Mouse (Mus musculus) limb, embryonic 14.5 days (tissue): ENCODE data around the gene Nkx2-2. TPM values are rescaled to one million over a fixed set of nuclear protein-coding genes. Genes with fewer than 3 reads are reported as not detected.
A peak's percentile ranks its signal among the peaks of the same experiment; 100 is the strongest.

Source experiments
- ATAC-seq: fragments of 200-750 bp; cut with Nextera tagmentation; 2 replicates; pipeline ENCODE4 v1.8.0; 2017; ENCODE audit warnings: low read depth, moderate number of reproducible peaks, moderate TSS enrichment; ENCODE audit not compliant: low FRiP score
- DNase-seq: peaks from one replicate; pipeline ENCODE4 v3.0.0-alpha.2; 2015; ENCODE audit warnings: low spot score
- H3K27ac ChIP-seq: fragments of 300-500 bp; sonication (generic); replicated peaks from 2 replicates; pipeline ENCODE4 v1.5.1; 2014; ENCODE audit warnings: low read depth, mild to moderate bottlenecking, low read length, moderate library complexity, mixed read lengths
- H3K27me3 ChIP-seq: fragments of 300-500 bp; sonication (generic); 2 replicates; pipeline ENCODE4 v1.6.1; 2014; ENCODE audit warnings: low read length, mixed read lengths; ENCODE audit not compliant: control insufficient read depth, insufficient read depth
- H3K36me3 ChIP-seq: fragments of 300-500 bp; sonication (generic); 2 replicates; pipeline ENCODE4 v1.6.1; 2014; ENCODE audit warnings: mild to moderate bottlenecking, low read length, moderate library complexity, mixed read lengths; ENCODE audit not compliant: control insufficient read depth, insufficient read depth
- H3K4me1 ChIP-seq: fragments of 300-500 bp; sonication (generic); 2 replicates; pipeline ENCODE4 v1.6.1; 2014; ENCODE audit warnings: antibody characterized with exemption, low read length, mixed read lengths; ENCODE audit not compliant: control insufficient read depth, insufficient read depth
- H3K4me2 ChIP-seq: fragments of 300-500 bp; sonication (generic); replicated peaks from 2 replicates; pipeline ENCODE4 v1.6.1; 2014; ENCODE audit warnings: low read depth, mild to moderate bottlenecking, low read length, moderate library complexity; ENCODE audit not compliant: severe bottlenecking
- H3K4me3 ChIP-seq: fragments of 300-500 bp; sonication (generic); replicated peaks from 2 replicates; pipeline ENCODE4 v1.5.1; 2014; ENCODE audit warnings: low read length
- H3K9ac ChIP-seq: fragments of 300-500 bp; sonication (generic); 2 replicates; pipeline ENCODE4 v1.6.1; 2014; ENCODE audit warnings: mild to moderate bottlenecking, low read depth, low read length, moderate library complexity; ENCODE audit not compliant: severe bottlenecking
- H3K9me3 ChIP-seq: fragments of 300-500 bp; sonication (generic); 2 replicates; pipeline ENCODE4 v1.6.1; 2016; ENCODE audit warnings: low read length; ENCODE audit not compliant: control insufficient read depth
- POLR2A ChIP-seq: fragments of 200-500 bp; IDR thresholded peaks from 2 replicates; pipeline ENCODE4 v1.8.0; 2012; ENCODE audit warnings: inconsistent platforms, mild to moderate bottlenecking, moderate library complexity, borderline replicate concordance; ENCODE audit not compliant: insufficient read depth, insufficient read length; ENCODE audit errors: extremely low read depth
- WGBS: fragments of 180-500 bp; shearing (Covaris S2); extraction: QIAGEN DNeasy Blood & Tissue Kit; methylation state at CpG from one replicate; pipeline ENCODE4 v1.1.7; 2014; 5-methylcytosine and 5-hydroxymethylcytosine counted together
- polyA plus RNA-seq, 2 experiments: library from polyadenylated mRNA; depleted of rRNA in 1 of 2; stranded (reverse) in 1 of 2; unstranded in 1 of 2; fragments of >200 nt; fragmentation: Nextera tagmentation in 1 of 2; extraction: Ambion mirVana in 1 of 2; gene quantifications; 2 replicates each; pipeline versions ENCODE4 v1.2.1 to v1.2.3; 2012 to 2014

Nkx2-2 gene
- polyA plus RNA-seq, 2 experiments = 0.20 to 0.22 TPM

- H3K27ac ChIP-seq = no peak overlapping the region
- TF ChIP-seq POLR2A = no peak
- H3K27me3 ChIP-seq = peaks cover 95% of the 10 kb centered on the region
- no peaks in the 10 kb centered on the region for H3K9me3 ChIP-seq
- H3K4me1 ChIP-seq = peaks cover 8% of the 10 kb centered on the region; the same call in 1 of the 2 replicates
- no peak overlapping the region for H3K9ac ChIP-seq
- no peaks in the 10 kb centered on the region for H3K36me3 ChIP-seq
- no peak overlapping the region for H3K4me3 ChIP-seq
- no peak for DNase-seq
- 5% methylated on average over 11 of the region's 11 CpGs for WGBS
- ATAC-seq = no peak
- no peak overlapping the region for H3K4me2 ChIP-seq
Observed at GRCm38 (mm10) chr2:147188871-147189545, 5.0 kb downstream of the Nkx2-2 start.

GRCm38 (mm10) chr2:147188074-147188700 is 5.9 kb downstream of the Nkx2-2 start:
- H3K27ac ChIP-seq = no peak overlapping the region
- H3K9ac ChIP-seq = no peak overlapping the region
- peaks cover 8% of the 10 kb centered on the region; the same call in 1 of the 2 replicates for H3K4me1 ChIP-seq
- no peaks in the 10 kb centered on the region for H3K36me3 ChIP-seq
- peaks cover 95% of the 10 kb centered on the region for H3K27me3 ChIP-seq
- H3K9me3 ChIP-seq = no peaks in the 10 kb centered on the region
- DNase-seq (no peak), ATAC-seq (no peak)
- TF ChIP-seq POLR2A = no peak
- WGBS = 2% methylated on average over 28 of the region's 28 CpGs
- H3K4me2 ChIP-seq = no peak overlapping the region
- no peak overlapping the region for H3K4me3 ChIP-seq

GRCm38 (mm10) chr2:147187061-147187870 is 6.8 kb downstream of the Nkx2-2 start:
- H3K27ac ChIP-seq = no peak overlapping the region
- WGBS = 3% methylated on average over 22 of the region's 33 CpGs
- H3K4me1 ChIP-seq = peaks cover 8% of the 10 kb centered on the region; the same call in 1 of the 2 replicates
- no peak for ATAC-seq
- peaks cover 95% of the 10 kb centered on the region for H3K27me3 ChIP-seq
- H3K4me2 ChIP-seq = no peak overlapping the region
- no peak for DNase-seq
- no peaks in the 10 kb centered on the region for H3K9me3 ChIP-seq
- H3K36me3 ChIP-seq = no peaks in the 10 kb centered on the region
- H3K9ac ChIP-seq = no peak overlapping the region
- H3K4me3 ChIP-seq = peak overlapping the region; percentile 8
- no peak for TF ChIP-seq POLR2A

- Histone ChIP-seq H3K9ac (no peak overlapping the region), H3K36me3 (no peaks in the 10 kb centered on the region), H3K4me1 (peaks cover 8% of the 10 kb centered on the region; the same call in 1 of the 2 replicates), H3K9me3 (no peaks in the 10 kb centered on the region), H3K27ac (no peak overlapping the region), H3K4me2 (no peak overlapping the region), H3K4me3 (0 out of 2 replicates have a peak overlapping the region, but pooled peaks have one; percentile 7), H3K27me3 (peaks cover 97% of the 10 kb centered on the region)
- ATAC-seq (no peak), DNase-seq (no peak)
- WGBS = under 1% methylated on average over 25 of the region's 25 CpGs
- TF ChIP-seq POLR2A = no peak
Observed at GRCm38 (mm10) chr2:147186261-147186681, 7.8 kb downstream of the Nkx2-2 start.

- Histone ChIP-seq H3K4me2 (no peak overlapping the region), H3K4me1 (peaks cover 8% of the 10 kb centered on the region; the same call in 1 of the 2 replicates), H3K4me3 (peak overlapping the region; percentile 7; the same call in 1 of the 2 replicates), H3K9me3 (no peaks in the 10 kb centered on the region), H3K27me3 (peaks cover 97% of the 10 kb centered on the region), H3K9ac (no peak overlapping the region), H3K36me3 (no peaks in the 10 kb centered on the region), H3K27ac (no peak overlapping the region)
- under 1% methylated on average over 23 of the region's 23 CpGs for WGBS
- ATAC-seq (no peak), DNase-seq (no peak)
- no peak for TF ChIP-seq POLR2A
Observed at GRCm38 (mm10) chr2:147185561-147185960, 8.5 kb downstream of the Nkx2-2 start.
